Comparison of ENCODE assay signal across 34 mouse cellular contexts in genomic region chr7:66083757-66084156, GRCm38 (mm10). TPM values are rescaled to one million over a fixed set of nuclear protein-coding genes. Genes with fewer than 3 reads are reported as not detected.
DNase-seq lines count a peak whose midpoint lies in the region; ATAC-seq and TF ChIP-seq lines count a peak whose summit lies in the region.
"Had no signal": no experiment of that assay in that cellular context is flagged by ENCODE, and none has a peak within 500 bp of the region (broad histone marks: within the 10 kb centered on the region; RNA-seq: fewer than 3 reads in every experiment).

No protein-coding gene starts in this region.

- H3K4me3 ChIP-seq in layer of hippocampus, adult 2 months: no peak overlapping the region
- H3K4me3 ChIP-seq in forebrain, embryonic 13.5 days: no peak overlapping the region
- H3K4me3 ChIP-seq: embryonic facial prominence, embryonic 13.5 days; forebrain, embryonic 10.5 days; hindbrain, embryonic 12.5 days; hindbrain, embryonic 15.5 days had no signal

- DNase-seq in layer of hippocampus, adult 2 months (ENCODE audit: low spot score in 2 of 2): no peak
- DNase-seq in layer of hippocampus, adult 11-12 months (ENCODE audit: low spot score): no peak
- DNase-seq in lung, adult 18-20 months: peak; percentile 44 to 65
- no peak for DNase-seq in lung, postnatal 14 days
- DNase-seq in lung, postnatal 25 days (ENCODE audit: low spot score): peak; percentile 37
- peak; percentile 58 for DNase-seq in lung, postnatal 36 days
- DNase-seq: adrenal gland, adult 2 months; adrenal gland, postnatal 14 days; cerebellum, adult 11 months; cerebellum, adult 2 months; cerebellum, adult 9-11 months; cerebellum, postnatal 25 days; forebrain, postnatal 0 days had no signal

- H3K27ac ChIP-seq in layer of hippocampus, adult 2 months: peak overlapping the region; percentile 19; the same call in 1 of the 2 replicates
- H3K27ac ChIP-seq in forebrain, embryonic 13.5 days: no peak overlapping the region
- H3K27ac ChIP-seq: embryonic facial prominence, embryonic 13.5 days; forebrain, embryonic 10.5 days; hindbrain, embryonic 12.5 days; hindbrain, embryonic 15.5 days had no signal

- H3K9me3 ChIP-seq in forebrain, embryonic 13.5 days (replicated peaks): no peaks in the 10 kb centered on the region
- H3K9me3 ChIP-seq: embryonic facial prominence, embryonic 13.5 days; forebrain, embryonic 10.5 days; hindbrain, embryonic 12.5 days; hindbrain, embryonic 15.5 days had no signal

- H3K36me3 ChIP-seq in forebrain, embryonic 13.5 days (ENCODE audit: poor library complexity, severe bottlenecking): peaks cover 72% of the 10 kb centered on the region

- TF ChIP-seq CTCF in layer of hippocampus, adult 2 months (conservative IDR thresholded peaks at IDR 0.05): no peak

- no peak for ATAC-seq in forebrain, embryonic 13.5 days
- ATAC-seq: CD4-positive, CD25-positive, alpha-beta regulatory T cell, adult 4 months; forebrain, embryonic 14.5 days; forebrain, postnatal 0 days had no signal

- no peak overlapping the region for H3K4me2 ChIP-seq in forebrain, embryonic 13.5 days
- H3K4me2 ChIP-seq: embryonic facial prominence, embryonic 13.5 days; heart, embryonic 11.5 days; hindbrain, embryonic 12.5 days; hindbrain, embryonic 15.5 days had no signal

- H3K27me3 ChIP-seq in forebrain, embryonic 13.5 days: no peaks in the 10 kb centered on the region
- H3K27me3 ChIP-seq: embryonic facial prominence, embryonic 13.5 days; hindbrain, embryonic 12.5 days; hindbrain, embryonic 15.5 days had no signal

- WGBS in forebrain, embryonic 13.5 days: 90% methylated on average over 6 of the region's 6 CpGs

- H3K4me1 ChIP-seq in forebrain, embryonic 13.5 days: peaks cover 14% of the 10 kb centered on the region

- H3K9ac ChIP-seq in forebrain, embryonic 13.5 days: no peak overlapping the region
- H3K9ac ChIP-seq: embryonic facial prominence, embryonic 13.5 days; forebrain, postnatal 0 days; hindbrain, embryonic 12.5 days; hindbrain, embryonic 15.5 days had no signal

RNA-seq across cellular contexts. Expression of gene Selenos, which starts 4.3 kb away (rescaled TPM):
- 10 to 100 TPM; 50.6 to 57.3 TPM for total RNA-seq in layer of hippocampus, adult 2 months (2021)
- polyA plus RNA-seq in forebrain, embryonic 13.5 days (2015; fragmentation: Nextera tagmentation; extraction: Ambion mirVana): 70.7 TPM in 2 replicates

RNA-seq across cellular contexts. Expression of gene Snrpa1, which starts 25.0 kb away (rescaled TPM):
- total RNA-seq in layer of hippocampus, adult 2 months (2021): 10 to 100 TPM; 33.0 to 33.8 TPM
- polyA plus RNA-seq in forebrain, embryonic 13.5 days (2015; fragmentation: Nextera tagmentation; extraction: Ambion mirVana): 201 and 206 TPM in 2 replicates

RNA-seq across cellular contexts. Expression of gene Chsy1, which starts 25.6 kb away (rescaled TPM):
- total RNA-seq in layer of hippocampus, adult 2 months (2021): 10 to 100 TPM; 14.2 to 14.6 TPM
- 14.2 and 14.5 TPM in 2 replicates for polyA plus RNA-seq in forebrain, embryonic 13.5 days (2015; fragmentation: Nextera tagmentation; extraction: Ambion mirVana)

RNA-seq across cellular contexts. Expression of gene Gm45213, which starts 40.4 kb away (rescaled TPM):
- total RNA-seq in layer of hippocampus, adult 2 months (2021): not detected
- polyA plus RNA-seq in forebrain, embryonic 13.5 days (2015; fragmentation: Nextera tagmentation; extraction: Ambion mirVana): not detected in 2 replicates
- total RNA-seq: adrenal gland, adult 2 months; adrenal gland, postnatal 14 days; adrenal gland, postnatal 4 days; common myeloid progenitor, adult 5-6 weeks; forebrain, postnatal 0 days; gastrocnemius, adult 8-10 months; gastrocnemius, postnatal 25 days; granulocyte monocyte progenitor cell, adult 5-6 weeks; heart, adult 8-10 months; heart, postnatal 25 days; hematopoietic stem cell, adult 5-6 weeks; MEL had no signal
- polyA plus RNA-seq: adrenal gland, adult 2 months; C2C12; CD4-positive, CD25-positive, alpha-beta regulatory T cell, adult 4 months; cerebellum, adult 2 months; embryonic facial prominence, embryonic 13.5 days; forebrain, embryonic 10.5 days; forebrain, embryonic 14.5 days; forebrain, postnatal 0 days; frontal cortex, adult 2 months; heart, embryonic 11.5 days; heart, embryonic 14.5 days; heart, postnatal 0 days; hindbrain, embryonic 12.5 days; hindbrain, embryonic 15.5 days had no signal

Comparison
In these comparisons a context has a peak if more than half of its experiments do, and no peak if none do; other contexts are left out.
1. DNase-seq: peak in lung, adult 18-20 months (2 of 2), lung, postnatal 25 days (single experiment) and lung, postnatal 36 days (single experiment); none in layer of hippocampus, adult 2 months (0 of 2), layer of hippocampus, adult 11-12 months (single experiment) and lung, postnatal 14 days (single experiment).